Mouse (Mus musculus) forebrain, embryonic 10.5 days (tissue): ENCODE data around the gene Ccdc167. TPM values are rescaled to one million over a fixed set of nuclear protein-coding genes. Genes with fewer than 3 reads are reported as not detected.

Experiments used
- DNase-seq: peaks from one replicate; pipeline ENCODE4 v3.0.0-alpha.2; 2017; ENCODE audit warnings: low spot score; ENCODE audit errors: extremely low spot score
- H3K27ac ChIP-seq: fragments of 300-500 bp; sonication (generic); 2 replicates; pipeline ENCODE4 v1.5.1; 2016; ENCODE audit warnings: mild to moderate bottlenecking
- H3K27me3 ChIP-seq: fragments of 300-500 bp; sonication (generic); 2 replicates; pipeline ENCODE4 v1.6.1; 2016; ENCODE audit warnings: mild to moderate bottlenecking; ENCODE audit not compliant: poor library complexity, severe bottlenecking
- H3K36me3 ChIP-seq: fragments of 300-500 bp; sonication (generic); replicated peaks from 2 replicates; pipeline ENCODE4 v1.6.1; 2016; ENCODE audit warnings: mild to moderate bottlenecking, moderate library complexity
- H3K4me1 ChIP-seq: fragments of 300-500 bp; sonication (generic); 2 replicates; pipeline ENCODE4 v1.6.1; 2016
- H3K4me3 ChIP-seq: fragments of 300-500 bp; sonication (generic); 2 replicates; pipeline ENCODE4 v1.5.1; 2016; ENCODE audit warnings: mild to moderate bottlenecking, moderate library complexity
- H3K9me3 ChIP-seq: fragments of 300-500 bp; sonication (generic); 2 replicates; pipeline ENCODE4 v1.6.1; 2016; ENCODE audit warnings: mild to moderate bottlenecking, moderate library complexity
- WGBS: fragments of 180-500 bp; shearing (Covaris S2); methylation state at CpG from one replicate; pipeline ENCODE4 v1.1.7; 2016; 5-methylcytosine and 5-hydroxymethylcytosine counted together
- polyA plus RNA-seq: library from polyadenylated mRNA; unstranded; fragments of >200 nt; fragmentation: Nextera tagmentation; extraction: Ambion mirVana; gene quantifications from 2 replicates; pipeline ENCODE4 v1.2.1, GENCODE M21; 2016

Gene Ccdc167
- polyA plus RNA-seq, 1 experiment from 2014 or later = 17.9 TPM

DNA sequence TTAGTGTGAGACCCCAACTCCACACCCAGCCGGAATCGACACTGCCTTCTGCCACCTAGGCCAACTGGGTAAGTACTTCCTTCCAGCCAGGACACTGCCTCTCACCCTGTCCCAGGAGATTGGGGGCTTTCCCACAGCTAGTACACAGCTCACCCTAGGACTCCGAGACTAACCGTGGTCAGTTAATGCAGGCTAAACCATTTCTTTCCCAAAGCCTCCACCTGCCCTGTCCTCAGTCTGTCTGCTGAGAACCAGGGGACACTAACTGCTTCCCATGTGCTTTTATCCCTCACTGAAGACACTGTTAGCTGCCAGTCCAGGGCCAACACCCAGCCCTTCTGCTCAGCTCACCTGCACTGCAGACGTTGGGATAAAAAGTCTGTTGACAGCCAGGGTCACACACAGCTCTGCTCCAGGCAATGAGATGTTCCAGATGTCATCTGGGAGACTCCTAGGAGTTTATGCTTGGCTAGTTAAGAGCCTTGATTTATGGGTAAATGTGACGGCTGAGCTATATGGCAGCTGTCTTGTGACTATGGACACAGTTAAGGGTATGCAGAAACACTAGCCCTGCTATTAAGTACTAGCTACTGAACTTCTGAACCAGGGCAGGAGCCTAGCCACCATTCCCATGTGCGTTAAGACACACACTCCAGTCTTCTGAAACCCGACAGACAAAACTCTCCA lies 5.0 kb downstream of the Ccdc167 start:
- 89% methylated on average over 8 of the region's 8 CpGs for WGBS
- Histone ChIP-seq H3K36me3 (peaks cover 16% of the 10 kb centered on the region; the same call in 1 of the 2 replicates), H3K4me1 (peaks cover 73% of the 10 kb centered on the region)

DNA sequence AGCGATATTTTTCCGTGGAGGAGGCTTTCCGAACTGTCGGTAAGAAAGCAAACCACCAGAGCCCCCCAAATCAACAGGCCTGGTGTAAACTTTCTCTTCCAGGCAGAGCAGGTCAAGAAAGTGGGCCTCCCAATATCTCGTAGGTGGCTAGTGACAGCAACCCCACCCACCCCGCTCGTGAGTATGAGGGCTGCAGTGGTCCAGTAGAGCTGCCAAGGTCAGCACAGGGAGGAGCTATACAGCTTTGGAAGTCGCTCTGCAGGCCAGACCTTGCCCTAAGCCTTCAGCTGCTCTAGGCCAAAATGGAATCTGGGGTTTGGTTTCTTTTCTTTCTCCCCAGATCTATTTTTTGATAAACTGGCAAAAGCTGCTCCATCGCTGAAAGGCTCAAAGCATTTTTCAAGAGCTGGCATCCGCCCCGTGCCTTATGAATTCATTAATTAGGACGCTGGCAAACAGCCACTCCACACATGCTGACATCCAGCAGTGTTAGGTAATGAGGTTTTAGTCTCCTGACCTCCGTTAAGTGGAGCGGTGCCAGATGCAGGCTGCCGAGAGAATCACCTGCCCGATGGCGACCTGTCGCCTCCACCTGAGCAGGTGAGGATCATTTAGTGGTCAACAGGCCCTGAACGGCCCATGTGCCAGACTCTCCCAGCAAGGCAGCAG lies 5.6 kb downstream of the Ccdc167 start:
- Histone ChIP-seq H3K27ac (0 out of 2 replicates have a peak overlapping the region, but pooled peaks have one; percentile 5), H3K4me3 (no peak overlapping the region), H3K27me3 (no peaks in the 10 kb centered on the region), H3K36me3 (peaks cover 19% of the 10 kb centered on the region), H3K4me1 (peaks cover 74% of the 10 kb centered on the region), H3K9me3 (no peaks in the 10 kb centered on the region)
- 87% methylated on average over 19 of the region's 19 CpGs for WGBS
- no peak for DNase-seq

More for the DNA sequence above, 5.0 kb downstream of the Ccdc167 start:
- Histone ChIP-seq H3K27me3 (no peaks in the 10 kb centered on the region), H3K9me3 (no peaks in the 10 kb centered on the region), H3K27ac (peak overlapping the region; percentile 25; the same call in 1 of the 2 replicates), H3K4me3 (no peak overlapping the region)
- no peak for DNase-seq

DNA sequence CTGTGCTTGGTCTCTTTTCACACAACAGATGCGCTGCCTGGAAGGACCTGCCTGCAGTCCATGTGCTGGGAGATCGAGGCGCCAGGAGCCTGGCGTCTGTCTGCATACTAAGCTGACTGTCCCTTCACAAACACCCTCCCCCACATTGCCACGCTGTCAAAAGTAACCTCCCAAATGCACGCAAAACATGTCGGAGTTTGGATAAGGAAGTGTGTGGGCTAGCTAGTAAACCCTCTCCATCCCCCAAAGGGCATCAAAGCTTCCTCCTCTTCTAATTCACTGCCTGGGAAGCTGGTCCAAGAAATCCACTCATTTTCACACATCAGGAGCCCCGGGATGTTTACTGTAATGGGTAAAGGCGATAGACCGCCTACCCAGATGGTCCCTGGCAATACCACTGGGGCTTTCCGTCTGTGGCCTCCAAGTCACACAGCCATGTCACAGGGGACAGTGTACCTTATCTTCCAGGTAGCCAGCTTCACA lies 6.2 kb downstream of the Ccdc167 start:
- WGBS = 91% methylated on average over 11 of the region's 11 CpGs
- H3K27me3 ChIP-seq = no peaks in the 10 kb centered on the region
- H3K27ac ChIP-seq = no peak overlapping the region
- no peak for DNase-seq
- H3K4me3 ChIP-seq = no peak overlapping the region
- peaks cover 71% of the 10 kb centered on the region for H3K4me1 ChIP-seq
- H3K9me3 ChIP-seq = no peaks in the 10 kb centered on the region
- H3K36me3 ChIP-seq = peaks cover 21% of the 10 kb centered on the region

DNA sequence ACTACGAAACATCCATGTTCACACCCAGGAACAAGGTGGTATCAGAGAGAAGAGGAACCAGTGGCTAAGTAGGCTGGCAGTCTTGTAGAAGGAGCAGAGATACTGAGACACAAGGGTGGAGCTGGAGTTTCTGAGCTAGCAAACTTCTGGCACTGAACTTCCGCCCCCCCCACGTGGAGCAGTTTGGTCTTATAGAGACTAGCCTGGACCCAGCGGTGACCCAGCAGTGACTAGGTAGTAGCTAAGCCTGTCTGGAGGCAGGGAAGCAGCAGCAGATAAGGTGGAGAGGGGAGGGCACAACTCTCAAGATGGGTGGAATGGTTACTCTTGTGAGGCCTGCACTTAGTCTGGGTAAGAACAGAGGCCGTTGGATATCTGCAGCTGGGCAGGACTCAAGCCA lies 8.1 kb downstream of the Ccdc167 start:
- WGBS = 77% methylated on average over 5 of the region's 5 CpGs
- Histone ChIP-seq H3K9me3 (no peaks in the 10 kb centered on the region), H3K27me3 (no peaks in the 10 kb centered on the region), H3K4me3 (no peak overlapping the region), H3K36me3 (peaks cover 24% of the 10 kb centered on the region), H3K4me1 (peaks cover 71% of the 10 kb centered on the region), H3K27ac (peak overlapping the region; percentile 69; the same call in 1 of the 2 replicates)
- no peak for DNase-seq

DNA sequence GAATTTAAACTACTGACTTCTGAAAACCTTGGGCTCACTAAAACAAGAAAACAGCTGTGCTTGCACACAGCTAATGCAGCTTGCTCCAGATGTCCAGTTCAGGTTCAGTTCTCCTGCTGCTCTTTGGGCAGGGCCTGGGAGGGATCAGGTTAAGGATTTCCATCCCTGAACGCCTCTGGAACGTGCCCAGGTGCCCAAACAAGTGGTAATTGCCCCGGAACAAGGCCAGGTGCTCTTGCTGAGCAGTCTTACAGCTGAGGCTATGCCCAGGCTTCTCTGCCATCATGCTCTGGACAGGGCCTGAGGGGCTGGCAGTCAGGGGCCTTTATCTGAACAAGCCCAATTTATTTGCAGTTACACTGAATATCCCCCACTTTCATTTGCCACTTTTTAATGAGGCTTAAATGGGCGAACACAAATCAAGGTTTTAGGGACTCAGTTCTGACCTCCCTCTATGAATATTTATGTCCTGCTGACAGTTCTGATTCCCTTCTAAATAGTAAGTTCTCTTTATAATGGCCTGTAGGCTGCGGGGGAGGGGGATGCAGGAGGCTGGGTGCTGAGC lies 9.8 kb downstream of the Ccdc167 start:
- no peak for DNase-seq
- Histone ChIP-seq H3K4me1 (peaks cover 73% of the 10 kb centered on the region), H3K27me3 (no peaks in the 10 kb centered on the region), H3K9me3 (no peaks in the 10 kb centered on the region), H3K4me3 (no peak overlapping the region), H3K27ac (no peak overlapping the region), H3K36me3 (peaks cover 41% of the 10 kb centered on the region)
- 68% methylated on average over 5 of the region's 5 CpGs for WGBS

DNA sequence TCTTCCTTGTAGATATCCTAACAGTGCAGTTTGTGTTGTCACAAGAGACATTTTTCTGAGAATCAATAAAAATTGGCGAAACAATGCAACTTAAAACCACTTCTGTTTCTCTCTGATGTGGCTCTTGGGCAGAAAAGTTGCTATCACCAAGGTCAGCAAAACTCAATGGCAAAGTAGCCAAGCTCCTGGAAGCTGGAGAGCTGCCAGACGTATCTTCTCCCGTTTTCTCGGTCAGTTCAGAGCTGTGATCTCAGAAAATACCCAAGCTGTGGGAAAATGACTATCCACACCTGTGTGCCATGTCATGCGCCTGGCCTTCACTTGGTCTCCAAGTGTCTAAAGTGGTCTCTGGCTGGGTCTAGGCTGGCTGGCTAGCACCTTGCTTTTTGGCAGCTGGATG lies 11.0 kb downstream of the Ccdc167 start:
- H3K4me3 ChIP-seq = no peak overlapping the region
- DNase-seq = no peak
- 88% methylated on average over 5 of the region's 5 CpGs for WGBS
- H3K27me3 ChIP-seq = no peaks in the 10 kb centered on the region
- peaks cover 61% of the 10 kb centered on the region for H3K4me1 ChIP-seq
- peak overlapping the region; percentile 15; the same call in 1 of the 2 replicates for H3K27ac ChIP-seq
- peaks cover 53% of the 10 kb centered on the region for H3K36me3 ChIP-seq
- H3K9me3 ChIP-seq = no peaks in the 10 kb centered on the region

DNA sequence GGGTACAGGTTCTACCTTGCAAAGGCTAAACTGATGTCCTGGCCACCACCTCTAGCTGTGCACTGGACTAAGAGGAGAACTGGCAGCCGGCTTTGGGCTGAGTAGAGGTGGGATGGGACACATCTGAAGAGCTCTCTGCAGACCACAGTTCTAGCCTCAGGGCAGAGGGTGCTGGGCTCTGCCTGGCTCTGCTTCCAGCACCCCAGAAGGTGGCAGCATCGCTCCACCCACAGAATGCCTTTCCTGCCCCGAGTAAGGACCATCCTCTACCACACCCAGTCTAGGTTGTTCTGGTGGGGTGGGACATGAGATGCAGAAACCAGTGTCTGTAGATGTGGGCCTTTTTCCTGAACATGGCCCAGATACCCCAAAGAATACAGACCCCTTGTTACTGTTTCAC lies 12.1 kb downstream of the Ccdc167 start:
- H3K36me3 ChIP-seq = peaks cover 60% of the 10 kb centered on the region
- no peaks in the 10 kb centered on the region for H3K9me3 ChIP-seq
- H3K4me1 ChIP-seq = peaks cover 50% of the 10 kb centered on the region
- WGBS = 32% methylated on average over 3 of the region's 3 CpGs
- no peak overlapping the region for H3K27ac ChIP-seq
- H3K4me3 ChIP-seq = no peak overlapping the region
- no peaks in the 10 kb centered on the region for H3K27me3 ChIP-seq
- DNase-seq = peak; percentile 57

DNA sequence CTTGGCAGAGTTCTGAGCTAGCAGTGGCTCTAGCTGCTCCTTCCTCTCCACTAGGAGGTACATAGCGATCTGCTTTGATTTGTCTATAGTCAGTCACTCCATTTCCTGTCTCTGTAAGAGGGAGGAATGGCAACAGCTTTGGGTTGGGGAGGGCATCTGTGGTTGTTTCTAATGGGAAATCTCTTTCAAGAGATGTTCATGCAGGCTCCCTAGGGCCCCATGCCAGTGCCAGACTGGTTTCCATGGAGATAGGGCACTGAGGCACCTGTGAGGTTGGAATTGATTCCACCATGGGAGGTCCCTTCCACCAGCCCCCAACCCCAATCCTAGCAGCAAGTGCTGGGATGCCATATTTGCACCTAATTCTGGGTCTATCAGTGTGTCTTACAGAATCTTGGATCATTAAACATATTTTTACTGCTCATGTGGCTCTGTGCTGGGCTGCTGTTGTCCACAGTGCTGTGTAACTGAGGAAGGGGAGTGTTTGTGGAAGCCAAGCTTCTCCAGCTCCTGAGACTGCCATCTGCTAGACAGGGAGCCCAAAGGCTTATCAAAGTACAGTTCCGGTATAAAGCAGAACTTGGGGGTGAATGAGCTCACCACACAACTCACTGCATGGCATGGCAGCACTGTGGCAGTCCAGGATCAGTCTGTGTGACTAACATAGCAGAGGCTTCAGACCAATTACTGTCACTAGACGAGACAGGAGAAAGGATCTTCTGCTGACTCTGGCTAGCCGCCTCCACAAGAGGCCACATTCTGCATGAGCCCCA lies 13.7 kb downstream of the Ccdc167 start:
- Histone ChIP-seq H3K9me3 (no peaks in the 10 kb centered on the region), H3K27ac (no peak overlapping the region), H3K4me3 (no peak overlapping the region), H3K27me3 (no peaks in the 10 kb centered on the region), H3K4me1 (peaks cover 34% of the 10 kb centered on the region), H3K36me3 (peaks cover 75% of the 10 kb centered on the region)
- 82% methylated on average over 4 of the region's 4 CpGs for WGBS
- DNase-seq = no peak

DNA sequence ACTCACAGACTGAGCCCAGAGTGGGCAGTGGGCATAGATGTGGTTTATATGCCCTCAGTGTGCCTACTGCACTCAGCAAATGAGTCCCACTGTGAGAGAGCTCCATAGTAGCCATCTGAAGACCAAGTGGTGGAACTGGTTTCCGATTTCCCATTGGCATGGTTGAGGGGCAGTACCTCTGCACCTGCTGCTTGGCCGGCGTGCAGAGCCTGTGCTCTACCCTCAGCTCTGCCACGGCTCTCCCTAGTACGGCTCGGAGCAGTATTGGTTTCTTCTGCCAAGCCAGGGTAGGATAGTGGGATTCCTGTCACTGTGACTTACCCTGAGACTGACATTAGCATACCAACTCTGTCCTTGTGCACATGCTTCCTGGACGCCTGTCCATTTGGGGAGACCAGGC lies 16.3 kb downstream of the Ccdc167 start:
- peaks cover 13% of the 10 kb centered on the region for H3K4me1 ChIP-seq
- 92% methylated on average over 7 of the region's 7 CpGs for WGBS
- H3K9me3 ChIP-seq = no peaks in the 10 kb centered on the region
- H3K36me3 ChIP-seq = peaks cover 96% of the 10 kb centered on the region
- no peak overlapping the region for H3K4me3 ChIP-seq
- H3K27me3 ChIP-seq = no peaks in the 10 kb centered on the region
- DNase-seq = no peak
- no peak overlapping the region for H3K27ac ChIP-seq

DNA sequence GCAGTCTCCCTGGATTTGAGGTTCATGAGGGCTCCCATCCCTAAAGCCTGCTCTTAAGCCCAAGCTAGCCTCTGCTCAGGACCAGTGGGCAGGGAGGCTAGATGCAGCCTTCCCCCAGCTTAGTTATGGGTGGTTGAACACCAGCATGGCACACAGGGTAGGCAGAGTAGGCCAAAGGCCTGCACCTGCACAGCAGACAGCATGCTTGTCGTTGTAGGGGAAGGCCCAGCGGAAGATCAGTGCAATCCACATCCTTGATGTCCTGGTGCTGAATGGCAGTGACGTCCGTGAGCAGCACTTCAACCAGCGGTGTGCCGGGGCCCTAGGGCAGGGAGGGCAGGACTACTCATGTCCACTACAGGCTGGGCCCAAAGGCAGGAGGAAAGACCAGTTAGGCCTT lies 18.4 kb downstream of the Ccdc167 start:
- DNase-seq = no peak
- WGBS = 91% methylated on average over 6 of the region's 6 CpGs
- Histone ChIP-seq H3K27ac (no peak overlapping the region), H3K9me3 (no peaks in the 10 kb centered on the region), H3K4me1 (peaks cover 13% of the 10 kb centered on the region), H3K27me3 (no peaks in the 10 kb centered on the region), H3K36me3 (peaks cover 100% of the 10 kb centered on the region), H3K4me3 (no peak overlapping the region)

DNA sequence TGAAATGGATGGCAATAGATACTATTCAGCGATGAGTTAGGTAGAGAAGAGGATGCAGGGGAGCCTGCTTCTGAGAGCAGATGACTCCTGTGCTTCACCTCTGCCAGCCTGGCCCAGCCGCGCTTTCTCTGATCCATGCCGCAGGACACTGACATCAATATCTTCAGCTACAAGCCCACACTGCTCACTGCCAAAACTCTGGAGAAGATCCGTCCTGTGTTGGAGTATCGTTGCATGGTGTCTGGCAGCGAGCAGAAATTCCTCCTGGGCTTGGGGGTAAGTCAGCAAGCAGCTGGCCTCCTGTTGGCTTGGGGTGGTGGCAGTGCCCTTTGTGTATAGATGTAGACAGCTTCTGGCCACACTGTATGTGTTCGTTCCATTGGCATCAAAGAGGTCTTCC lies 19.9 kb downstream of the Ccdc167 start:
- Histone ChIP-seq H3K27me3 (no peaks in the 10 kb centered on the region), H3K4me3 (no peak overlapping the region), H3K27ac (no peak overlapping the region), H3K4me1 (no peaks in the 10 kb centered on the region), H3K9me3 (no peaks in the 10 kb centered on the region), H3K36me3 (peaks cover 99% of the 10 kb centered on the region)
- 98% methylated on average over 8 of the region's 8 CpGs for WGBS
- no peak for DNase-seq

DNA sequence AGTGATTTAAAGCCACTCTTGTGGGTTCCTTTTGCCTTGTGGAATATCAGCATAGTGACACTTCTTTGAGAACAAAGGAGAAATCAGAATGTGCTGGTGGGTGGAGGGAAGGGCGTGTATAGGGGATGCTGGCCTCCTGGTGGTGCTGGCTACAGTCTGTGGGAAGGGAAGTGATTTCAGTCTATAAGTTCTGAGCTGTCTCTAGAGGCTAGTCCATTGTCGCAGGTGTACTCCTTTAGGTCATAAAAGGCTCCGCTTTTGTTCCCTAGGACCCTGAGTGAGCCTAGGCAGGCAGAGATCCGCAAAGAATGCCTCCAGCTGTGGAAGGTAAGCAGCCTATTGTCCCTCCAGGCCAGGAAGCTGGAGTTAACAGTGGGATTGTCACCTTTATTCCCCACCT lies 22.3 kb downstream of the Ccdc167 start:
- DNase-seq = no peak
- no peaks in the 10 kb centered on the region for H3K4me1 ChIP-seq
- no peak overlapping the region for H3K4me3 ChIP-seq
- peaks cover 99% of the 10 kb centered on the region for H3K36me3 ChIP-seq
- H3K9me3 ChIP-seq = no peaks in the 10 kb centered on the region
- H3K27me3 ChIP-seq = no peaks in the 10 kb centered on the region
- WGBS = 83% methylated on average over 4 of the region's 4 CpGs
- no peak overlapping the region for H3K27ac ChIP-seq
